Mouse (Mus musculus) thymus, adult 2 months (tissue): Measurements from ENCODE around the gene Arhgef38. TPM values are rescaled to one million over a fixed set of nuclear protein-coding genes. Genes with fewer than 3 reads are reported as not detected.
A peak's percentile ranks its signal among the peaks of the same experiment; 100 is the strongest.

ENCODE experiments used
- DNase-seq: peaks from one replicate; pipeline ENCODE4 v3.0.0; 2021
- H3K27ac ChIP-seq: fragments of 200-500 bp; 2 replicates; pipeline ENCODE4 v1.5.1; 2012; ENCODE audit warnings: low read length, control low read depth; ENCODE audit not compliant: control insufficient read depth, insufficient read depth
- H3K27me3 ChIP-seq: fragments of 200-500 bp; 2 replicates; pipeline ENCODE4 v1.6.1; 2012; ENCODE audit warnings: mild to moderate bottlenecking, low read length, moderate library complexity, mixed read lengths; ENCODE audit not compliant: control insufficient read depth, insufficient read depth
- H3K36me3 ChIP-seq: fragments of 200-500 bp; 2 replicates; pipeline ENCODE4 v1.6.1; 2012; ENCODE audit warnings: mild to moderate bottlenecking, low read length, moderate library complexity; ENCODE audit not compliant: control insufficient read depth, insufficient read depth
- H3K4me1 ChIP-seq: fragments of 200-500 bp; replicated peaks from 2 replicates; pipeline ENCODE4 v1.6.1; 2012; ENCODE audit warnings: low read length; ENCODE audit not compliant: control insufficient read depth, insufficient read depth
- H3K4me3 ChIP-seq: fragments of 200-500 bp; 2 replicates; pipeline ENCODE4 v1.5.1; 2012; ENCODE audit warnings: mild to moderate bottlenecking, low read length, control low read depth, moderate library complexity; ENCODE audit not compliant: control insufficient read depth, insufficient read depth
- CTCF ChIP-seq: fragments of 200-500 bp; IDR thresholded peaks from 2 replicates; pipeline ENCODE4 v1.5.1; 2012; ENCODE audit warnings: mild to moderate bottlenecking, control low read depth, low read length, moderate library complexity, borderline replicate concordance; ENCODE audit not compliant: control insufficient read depth, poor library complexity, insufficient read depth; ENCODE audit errors: extremely low read depth
- POLR2A ChIP-seq: fragments of 200-500 bp; IDR thresholded peaks from 2 replicates; pipeline ENCODE4 v1.6.1; 2012; ENCODE audit warnings: mild to moderate bottlenecking, low read length, control low read depth, moderate library complexity; ENCODE audit not compliant: control insufficient read depth, poor library complexity, insufficient read depth; ENCODE audit errors: extremely low read depth
- WGBS: fragments of 180-500 bp; shearing (Covaris S2); methylation state at CpG from one replicate; pipeline ENCODE4 v1.1.7; 2018; 5-methylcytosine and 5-hydroxymethylcytosine counted together
- polyA plus RNA-seq: library from polyadenylated mRNA; depleted of rRNA; stranded (reverse); fragments of >200 nt; gene quantifications from 2 replicates; pipeline ENCODE4 v1.2.3, GENCODE M21; 2012; rRNA removed

The Arhgef38 gene
- polyA plus RNA-seq: 0.19 TPM in 1 of 2 replicates, not detected in the other

GRCm38 (mm10) chr3:133234821-133235295 is at the start of gene Arhgef38:
TSS of gene Arhgef38 (minus strand) at chr3:133234949.
- no peak for DNase-seq
- Histone ChIP-seq H3K36me3 (no peaks in the 10 kb centered on the region), H3K4me1 (no peaks in the 10 kb centered on the region), H3K27me3 (no peaks in the 10 kb centered on the region), H3K4me3 (no peak within 1 kb of the TSS), H3K27ac (no peak within 1 kb of the TSS)
- TF ChIP-seq CTCF: no peak
- no peak for TF ChIP-seq POLR2A
- 64% methylated on average over 12 of the region's 12 CpGs for WGBS

- DNase-seq: peak; percentile 64
- no peaks in the 10 kb centered on the region for H3K27me3 ChIP-seq
- H3K4me3 ChIP-seq: no peak overlapping the region
- H3K27ac ChIP-seq: no peak overlapping the region
- H3K4me1 ChIP-seq: no peaks in the 10 kb centered on the region
- 18% methylated on average over 3 of the region's 3 CpGs for WGBS
- H3K36me3 ChIP-seq: no peaks in the 10 kb centered on the region
- TF ChIP-seq POLR2A (no peak), CTCF (no peak)
Measured at GRCm38 (mm10) chr3:133271887-133272286, 37.1 kb upstream of the Arhgef38 start.

DNA sequence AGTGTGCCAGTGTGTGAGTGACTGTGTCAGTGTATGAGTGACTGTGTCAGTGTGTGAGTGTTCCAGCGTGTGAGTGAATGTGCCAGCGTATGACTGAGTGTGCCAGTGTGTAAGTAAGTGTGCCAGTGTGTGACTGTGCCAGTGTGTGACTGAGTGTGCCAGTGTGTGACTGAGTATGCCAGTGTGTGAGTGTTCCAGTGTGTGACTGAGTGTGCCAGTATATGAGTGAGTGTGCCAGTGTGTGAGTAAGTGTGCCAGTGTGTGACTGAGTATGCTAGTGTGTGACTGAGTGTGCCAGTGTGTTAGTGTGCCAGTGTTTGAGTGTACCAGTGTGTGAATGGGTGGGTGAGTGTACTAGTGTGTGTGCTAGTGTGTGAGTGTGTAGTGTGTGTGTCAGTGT is 24.1 kb upstream of the Arhgef38 start:
- no peak for DNase-seq
- no peaks in the 10 kb centered on the region for H3K4me1 ChIP-seq
- H3K27ac ChIP-seq: no peak overlapping the region
- H3K27me3 ChIP-seq: no peaks in the 10 kb centered on the region
- no peaks in the 10 kb centered on the region for H3K36me3 ChIP-seq
- H3K4me3 ChIP-seq: no peak overlapping the region
- WGBS: 89% methylated on average over 2 of the region's 2 CpGs
- TF ChIP-seq POLR2A (no peak), CTCF (no peak)

DNA sequence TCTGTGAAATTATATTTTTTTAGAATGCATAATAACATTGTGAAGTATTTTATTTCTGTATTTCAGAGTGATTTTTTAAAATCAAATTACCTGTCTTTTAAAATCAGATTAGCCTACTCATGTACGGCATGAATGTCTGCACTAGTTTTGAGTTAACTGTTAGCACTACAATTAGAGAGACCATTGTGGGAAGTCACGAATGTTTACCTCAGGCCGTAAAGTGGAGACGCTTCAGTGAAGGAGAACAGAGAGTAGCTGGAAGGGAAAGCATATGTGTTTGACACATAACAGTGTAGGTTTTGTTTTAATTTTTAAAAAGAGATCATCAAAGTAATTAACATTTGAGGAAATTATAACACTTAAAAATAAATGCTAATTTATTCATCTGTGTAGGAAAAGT is 21.1 kb upstream of the Arhgef38 start:
- Histone ChIP-seq H3K27me3 (no peaks in the 10 kb centered on the region), H3K4me1 (no peaks in the 10 kb centered on the region), H3K27ac (no peak overlapping the region), H3K4me3 (no peak overlapping the region), H3K36me3 (no peaks in the 10 kb centered on the region)
- 95% methylated on average over 4 of the region's 4 CpGs for WGBS
- DNase-seq: no peak
- TF ChIP-seq POLR2A (no peak), CTCF (no peak)

DNA sequence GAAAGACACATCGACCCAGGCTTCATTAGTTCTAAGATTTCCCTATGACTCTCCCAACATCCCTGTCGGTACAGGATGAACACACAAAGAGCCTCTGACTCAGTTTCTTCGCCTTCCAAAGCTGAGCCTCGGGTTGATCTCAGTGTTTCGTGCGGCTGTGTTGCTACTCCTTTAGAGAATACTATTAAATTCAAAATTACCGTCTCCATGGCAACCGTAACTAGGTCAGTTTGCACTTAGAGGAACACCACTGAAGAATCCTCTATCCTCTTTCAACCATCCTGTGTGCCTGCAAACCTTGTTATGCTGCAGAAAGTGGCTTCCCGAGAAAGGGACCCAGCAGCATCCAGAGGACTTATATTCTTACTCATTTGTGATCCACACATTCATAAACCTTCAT is 9.3 kb upstream of the Arhgef38 start:
- TF ChIP-seq CTCF: no peak
- no peak for TF ChIP-seq POLR2A
- no peak overlapping the region for H3K4me3 ChIP-seq
- H3K36me3 ChIP-seq: no peaks in the 10 kb centered on the region
- H3K27ac ChIP-seq: no peak overlapping the region
- H3K27me3 ChIP-seq: no peaks in the 10 kb centered on the region
- 91% methylated on average over 9 of the region's 9 CpGs for WGBS
- no peaks in the 10 kb centered on the region for H3K4me1 ChIP-seq
- no peak for DNase-seq

DNA sequence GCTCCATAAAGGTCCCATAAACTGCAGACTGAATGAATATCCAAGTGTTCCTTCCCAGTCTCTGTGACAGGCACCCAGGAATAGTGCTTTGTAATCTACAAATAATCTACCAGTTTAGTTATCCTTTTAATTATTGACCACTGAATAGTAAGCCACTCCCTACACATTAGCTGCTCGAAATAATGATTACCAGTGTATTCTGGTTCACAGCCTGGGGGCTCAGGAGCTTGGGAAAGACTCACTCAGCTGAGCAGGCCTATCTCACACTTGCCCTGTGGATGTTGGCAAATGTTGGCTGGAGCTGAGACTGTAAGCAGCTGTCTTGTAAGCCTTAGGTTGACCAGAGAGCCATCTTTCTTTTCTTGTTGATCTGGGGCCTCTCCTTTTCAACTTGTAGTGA is 7.2 kb upstream of the Arhgef38 start:
- H3K27me3 ChIP-seq: no peaks in the 10 kb centered on the region
- no peak overlapping the region for H3K4me3 ChIP-seq
- TF ChIP-seq POLR2A (no peak), CTCF (no peak)
- no peak for DNase-seq
- WGBS: 85% methylated on average over 1 of the region's 1 CpGs
- H3K27ac ChIP-seq: no peak overlapping the region
- no peaks in the 10 kb centered on the region for H3K4me1 ChIP-seq
- no peaks in the 10 kb centered on the region for H3K36me3 ChIP-seq

GRCm38 (mm10) chr3:133233993-133234392 is 756 bp downstream of the Arhgef38 start:
- Histone ChIP-seq H3K36me3 (no peaks in the 10 kb centered on the region), H3K27ac (no peak overlapping the region), H3K4me3 (no peak overlapping the region), H3K27me3 (no peaks in the 10 kb centered on the region), H3K4me1 (no peaks in the 10 kb centered on the region)
- WGBS: 68% methylated on average over 9 of the region's 9 CpGs
- no peak for DNase-seq
- TF ChIP-seq CTCF: no peak
- no peak for TF ChIP-seq POLR2A
